Mouse (Mus musculus) hematopoietic stem cell, adult 5-6 weeks (primary cell): ENCODE measurements around the gene Gm44502. TPM values are rescaled to one million over a fixed set of nuclear protein-coding genes. Genes with fewer than 3 reads are reported as not detected.

Source experiments
- ATAC-seq, 2 experiments: fragments of 125-278 bp in 1 of 2; replicated peaks in 1 of 2; 2 replicates each; pipeline ENCODE4 v1.8.0; 2016 to 2017; ENCODE audit warnings: inconsistent platforms in 2 of 2, mild to moderate bottlenecking in 2 of 2, moderate number of reproducible peaks in 2 of 2, low read depth in 1 of 2, moderate TSS enrichment in 1 of 2; ENCODE audit not compliant: low FRiP score in 2 of 2, poor library complexity in 2 of 2, severe bottlenecking in 2 of 2, insufficient read depth in 1 of 2, low TSS enrichment in 1 of 2
- total RNA-seq: library from RNA; stranded (forward); fragments of 172-1452, 232-1000 nt; gene quantifications from 2 replicates; pipeline ENCODE4 v1.2.3, GENCODE M21; 2017

Gene Gm44502
- total RNA-seq: not detected in 2 replicates

DNA sequence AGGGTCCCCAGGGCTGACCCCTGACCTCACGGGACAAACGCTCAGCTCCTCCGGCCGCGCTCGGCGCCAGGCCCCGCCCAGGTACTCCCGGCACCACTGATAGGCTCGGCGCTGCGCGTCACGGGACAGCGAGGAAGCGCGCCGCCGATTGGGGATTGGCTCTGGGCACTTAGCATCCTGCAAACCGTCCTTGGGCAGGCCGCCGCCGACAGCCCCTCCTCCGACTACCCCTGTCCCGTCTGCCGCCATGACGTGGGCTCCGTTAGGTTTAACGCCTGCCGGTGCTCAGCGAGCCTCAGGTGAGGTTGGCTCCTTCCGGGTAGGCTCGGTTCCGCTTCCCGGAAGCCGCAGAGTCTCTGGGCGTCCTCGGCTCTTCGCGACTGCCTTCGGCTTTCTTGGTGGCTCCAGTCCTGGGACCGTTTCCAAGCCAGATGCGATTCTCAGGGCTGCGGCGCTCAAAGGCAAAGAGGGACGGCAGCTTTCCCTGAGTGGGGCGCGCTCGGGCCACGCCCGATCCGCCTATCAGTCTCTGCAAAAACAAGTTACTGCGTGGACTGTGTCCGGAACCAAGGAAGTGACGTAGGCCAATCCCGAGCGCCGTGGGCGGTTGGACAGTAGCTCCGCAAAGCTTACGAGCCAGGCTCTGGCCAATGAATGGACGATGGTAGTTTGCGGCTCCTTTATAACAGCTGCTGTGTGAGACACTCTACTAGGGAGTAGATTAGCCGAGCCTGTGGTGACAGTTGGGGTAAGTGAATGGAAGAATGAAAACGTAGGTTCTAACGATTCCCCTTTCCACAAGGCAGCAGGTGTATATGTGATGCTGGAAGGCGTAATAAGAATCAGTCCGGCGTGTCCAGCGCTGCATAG lies at the start of gene Gm44502, which contains the start of the genes C730034F03Rik and Chkb:
TSS of gene Gm44502 (minus strand) at position 345 of the 870 bp plus-strand sequence.
TSS of gene C730034F03Rik (plus strand) at position 238 of the 870 bp plus-strand sequence.
TSS of gene Chkb (minus strand) at position 557 of the 870 bp plus-strand sequence.
- ATAC-seq: peak; percentile 88 to 90

DNA sequence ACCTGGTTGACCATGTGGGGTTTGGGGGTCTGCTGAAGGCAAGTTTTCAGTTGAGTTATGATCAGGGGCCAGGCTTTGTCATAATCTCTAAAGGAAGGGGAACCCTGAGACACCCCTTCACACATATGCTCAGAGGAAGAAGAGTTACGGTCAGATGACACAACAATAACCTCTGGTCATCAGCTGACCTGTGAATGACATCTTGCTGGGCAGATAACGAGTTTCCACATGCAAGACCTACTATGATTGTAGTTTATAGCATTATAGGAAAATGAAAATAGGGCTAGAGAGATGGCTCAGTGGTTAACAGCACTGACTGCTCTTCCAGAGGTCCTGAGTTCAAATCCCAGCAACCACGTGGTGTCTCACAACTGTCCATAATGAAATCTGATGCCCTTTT lies 49.1 kb upstream of the Gm44502 start:
- ATAC-seq: no peak

DNA sequence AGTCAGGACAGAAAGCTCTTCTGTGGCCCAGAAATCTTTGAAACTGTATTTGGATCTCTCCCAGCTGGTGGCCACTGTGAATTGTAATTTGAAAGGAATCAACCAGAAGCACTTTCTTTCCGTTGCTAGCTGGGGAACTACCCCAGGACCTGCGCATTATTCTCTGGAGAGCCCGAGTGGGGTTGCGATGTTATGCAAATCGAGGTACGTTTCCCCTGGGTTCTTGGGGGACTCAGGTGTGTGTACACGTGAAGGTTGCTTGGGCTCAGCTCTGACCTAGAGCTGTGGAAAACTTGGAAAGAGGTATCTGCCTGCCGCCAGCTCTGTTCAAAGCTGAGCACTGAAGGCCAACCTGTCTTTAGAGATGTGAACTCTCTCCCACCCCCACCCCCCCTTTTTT lies 48.3 kb upstream of the Gm44502 start:
- no peak for ATAC-seq

DNA sequence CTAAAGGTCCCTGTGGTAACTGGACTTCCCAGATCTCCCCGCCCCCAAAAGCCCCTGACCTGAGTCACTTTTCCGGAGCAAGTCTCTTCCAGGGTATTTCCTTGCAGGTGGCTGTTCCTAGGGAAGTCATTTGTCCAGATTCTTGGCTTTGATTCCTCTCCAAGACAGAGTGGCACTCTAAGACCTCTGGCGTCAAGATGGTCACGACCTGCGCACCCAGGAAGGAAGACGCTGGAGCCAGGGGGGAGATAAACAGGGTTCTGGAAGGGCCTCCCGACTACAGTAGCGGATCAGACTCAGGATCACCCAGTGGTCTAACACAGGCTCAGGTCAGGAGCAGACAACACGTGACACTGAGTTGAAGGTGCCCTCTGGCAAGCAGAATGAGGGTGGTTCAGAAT lies 47.6 kb upstream of the Gm44502 start, which contains the start of gene Arsa:
TSS of gene Arsa (minus strand) at position 335 of the 401 bp plus-strand sequence.
- no peak for ATAC-seq

DNA sequence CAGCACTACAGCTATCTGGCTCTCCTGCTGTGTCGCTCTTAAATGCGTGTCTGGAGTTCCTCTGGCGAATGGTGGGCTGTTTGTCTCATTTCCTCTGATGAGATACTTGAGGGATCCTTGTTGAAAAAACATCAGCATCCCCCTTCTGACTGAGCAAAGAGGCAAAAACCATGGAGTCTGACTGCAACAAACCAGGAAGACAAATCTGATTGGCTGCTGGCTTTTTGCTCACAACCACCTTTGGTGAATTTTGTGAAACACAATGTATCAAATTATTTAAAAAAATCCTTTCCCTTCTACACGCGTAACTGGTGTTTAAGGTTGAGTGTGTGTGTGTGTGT lies 46.9 kb upstream of the Gm44502 start:
- peak; percentile 28 to 49; a peak in 3 of 4 replicates for ATAC-seq

DNA sequence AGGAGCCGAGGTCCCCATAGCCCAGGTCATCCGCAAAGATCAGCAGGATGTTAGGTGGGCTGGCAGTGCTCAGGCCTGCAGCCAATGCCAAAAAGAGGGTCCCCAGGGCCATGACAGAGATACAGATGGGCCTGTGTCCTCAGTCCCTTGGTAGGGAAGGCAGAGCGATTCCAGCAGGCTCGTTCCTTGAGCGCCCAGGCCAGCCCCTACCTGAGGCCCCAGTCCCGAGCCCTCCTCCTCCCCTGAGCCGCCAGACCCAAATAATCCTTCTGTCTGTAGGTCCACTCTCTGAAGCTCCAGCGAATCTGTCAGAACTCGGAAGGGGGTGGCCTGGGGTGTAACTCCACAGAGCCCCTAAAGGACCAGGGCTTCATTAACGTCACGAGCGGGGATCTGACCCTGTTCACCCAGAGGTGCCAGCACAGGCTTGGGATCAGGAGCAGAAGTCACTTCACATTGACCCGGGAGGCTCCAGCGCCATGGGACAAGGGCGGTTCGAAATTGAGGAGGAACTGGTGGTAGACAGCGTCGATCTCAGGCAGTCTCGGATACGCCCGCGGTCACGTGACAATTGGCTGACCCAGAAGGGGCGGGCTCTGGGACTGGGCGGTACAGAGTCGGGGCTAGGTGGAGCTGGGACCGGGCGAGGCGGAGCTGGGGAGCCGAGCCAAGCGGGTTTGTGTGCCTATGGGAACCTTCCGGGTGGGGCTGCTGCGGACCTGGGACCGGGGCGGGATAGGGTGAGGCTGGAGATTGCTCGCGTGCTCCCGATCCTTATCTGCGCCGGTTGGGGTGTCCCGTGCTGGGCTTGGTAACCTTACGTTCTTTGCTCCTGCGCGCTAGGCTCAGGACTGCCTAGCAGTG lies 46.3 kb upstream of the Gm44502 start:
- ATAC-seq: peak; percentile 93

DNA sequence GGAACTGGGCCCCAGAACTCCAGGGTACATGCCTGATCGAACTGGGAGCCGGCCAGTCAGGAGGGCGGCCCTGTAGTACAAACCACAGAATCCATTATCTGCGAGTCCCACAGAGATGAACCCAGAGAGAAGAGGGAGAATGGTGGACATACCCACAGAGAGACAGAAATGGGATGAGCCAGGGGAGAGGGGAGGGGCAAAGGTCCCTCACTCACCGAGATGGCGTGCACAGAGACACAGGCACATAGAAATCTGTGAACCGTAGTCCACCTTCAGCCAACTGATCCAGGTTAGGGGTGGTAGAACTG lies 45.8 kb upstream of the Gm44502 start:
- no peak for ATAC-seq

DNA sequence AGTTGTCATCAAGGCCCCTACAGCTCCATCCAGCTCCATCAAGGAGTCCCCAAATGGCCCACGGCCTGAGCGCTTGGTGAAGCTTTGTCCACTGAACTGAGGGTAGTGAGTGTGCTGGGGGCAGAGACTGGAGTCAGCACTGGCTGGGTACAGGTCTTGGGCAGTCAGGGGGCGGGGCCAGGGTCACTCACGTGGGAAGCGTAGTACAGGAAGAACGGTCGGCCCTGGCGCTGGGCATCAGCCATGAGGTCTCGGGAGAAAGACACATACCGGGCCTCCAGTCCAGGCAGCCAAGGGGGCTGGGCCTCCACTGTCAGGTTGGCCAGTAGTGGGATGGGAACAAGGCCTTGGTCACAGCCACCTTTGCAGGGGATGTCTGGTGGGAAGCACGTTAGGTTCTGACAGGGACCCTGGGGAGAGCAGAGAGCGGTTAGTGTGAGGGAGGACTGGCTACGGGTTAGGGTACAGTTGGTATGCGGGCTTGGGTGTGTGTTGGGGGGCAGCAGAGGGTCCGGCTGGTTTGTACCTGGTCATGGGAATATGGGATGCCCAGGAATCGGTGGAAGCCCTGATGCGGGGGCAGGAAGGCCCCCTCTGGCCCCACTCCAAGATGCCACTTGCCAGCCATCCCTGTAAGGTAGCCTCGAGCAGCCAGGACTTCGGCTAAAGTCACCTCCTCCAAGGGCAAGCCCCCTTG lies 45.2 kb upstream of the Gm44502 start:
- no peak for ATAC-seq

DNA sequence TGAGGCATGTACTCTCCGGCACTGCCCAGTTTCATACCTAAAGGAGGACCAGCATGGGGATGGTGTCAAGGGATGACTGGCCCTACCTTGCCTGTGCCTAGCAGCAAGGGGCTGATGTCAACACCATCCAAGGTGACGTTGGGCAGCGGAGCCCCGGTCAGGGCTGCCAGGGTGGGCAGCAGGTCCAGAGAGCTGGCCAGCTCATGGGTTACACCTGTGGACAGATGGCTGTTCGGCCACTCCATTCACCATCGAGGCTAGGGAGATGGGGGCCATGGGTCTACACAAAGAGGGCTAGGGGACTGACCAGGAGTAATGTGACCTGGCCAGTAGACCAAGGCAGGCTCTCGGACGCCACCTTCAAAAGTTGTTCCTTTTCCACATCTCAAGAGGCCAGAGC lies 44.4 kb upstream of the Gm44502 start:
- no peak for ATAC-seq

DNA sequence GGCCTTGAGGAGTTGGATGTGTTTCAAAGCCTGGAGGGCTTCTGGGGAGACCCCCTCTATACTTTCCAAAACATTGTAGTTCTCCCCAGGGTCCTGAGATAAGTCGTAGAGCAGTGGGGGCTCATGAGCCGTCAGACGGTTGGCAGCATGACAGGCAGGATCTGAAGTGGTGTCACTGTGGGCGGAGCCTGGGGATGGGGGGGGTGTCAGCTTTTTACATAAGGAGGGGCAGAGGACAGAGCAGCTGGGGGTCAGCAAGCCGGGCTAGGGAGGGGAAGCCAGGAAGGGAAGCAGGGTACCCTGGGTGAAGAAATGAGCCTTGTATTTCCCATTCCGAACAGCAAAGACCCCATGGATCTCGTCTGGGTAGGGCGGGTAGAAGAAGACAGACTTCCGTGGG lies 43.9 kb upstream of the Gm44502 start:
- ATAC-seq: no peak

DNA sequence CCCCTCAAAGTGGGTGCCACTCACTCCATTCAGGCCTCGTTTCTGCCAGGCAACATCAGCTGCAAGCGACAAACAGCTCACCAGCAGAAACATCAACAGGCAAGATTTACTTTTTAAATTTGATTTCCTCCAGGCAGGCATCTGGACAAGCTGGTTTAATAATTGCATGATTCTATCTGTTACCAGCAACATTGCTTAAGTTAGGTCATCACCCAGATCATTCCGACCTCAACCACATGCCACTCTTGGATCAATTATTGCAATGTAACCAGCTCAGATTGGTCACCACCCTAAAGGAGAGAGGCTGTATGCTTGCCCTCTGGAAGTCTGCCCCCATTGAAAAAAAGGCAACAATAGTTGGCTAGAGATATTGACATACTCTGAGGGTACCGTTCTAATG lies 42.0 kb upstream of the Gm44502 start:
- ATAC-seq: no peak

DNA sequence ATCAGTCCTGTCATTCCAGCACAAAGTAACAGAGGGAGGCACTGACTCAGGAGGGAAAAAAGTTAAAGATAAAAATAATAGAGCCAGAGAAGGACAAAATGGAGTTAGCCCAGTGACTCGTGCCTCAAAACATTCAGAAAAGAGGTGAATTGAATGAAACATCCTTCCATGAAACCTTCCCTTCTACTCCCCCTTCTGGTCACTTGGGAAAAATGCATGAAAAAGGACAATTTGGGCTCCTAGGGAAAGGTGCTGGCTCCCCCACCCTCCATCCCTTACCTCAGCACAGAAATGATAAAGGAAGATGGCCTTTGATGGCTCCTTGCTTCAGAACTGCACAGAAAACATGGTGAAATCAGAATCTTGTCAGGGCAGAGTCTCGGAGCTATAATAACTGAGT lies 39.1 kb upstream of the Gm44502 start:
- peak; percentile 62 to 68 for ATAC-seq

DNA sequence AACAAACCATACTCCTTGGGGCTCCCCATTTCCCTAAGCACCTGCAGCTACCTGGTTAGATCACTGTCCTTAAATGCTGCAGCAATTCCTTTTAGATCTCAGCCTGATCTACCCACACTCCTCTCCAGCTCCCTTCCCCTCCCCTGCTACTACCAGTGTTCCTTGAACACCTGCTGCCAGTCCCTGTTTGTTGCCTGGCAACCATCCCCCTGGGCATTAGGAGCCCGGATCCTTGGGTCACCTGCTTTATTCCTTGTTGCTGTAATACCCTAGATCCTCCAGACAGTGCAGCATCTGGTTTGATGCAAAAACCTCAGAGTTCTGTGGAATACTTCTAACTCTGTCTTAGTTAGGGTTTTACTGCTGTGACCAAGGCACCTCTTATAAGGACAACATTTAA lies 35.6 kb upstream of the Gm44502 start:
- ATAC-seq: no peak

DNA sequence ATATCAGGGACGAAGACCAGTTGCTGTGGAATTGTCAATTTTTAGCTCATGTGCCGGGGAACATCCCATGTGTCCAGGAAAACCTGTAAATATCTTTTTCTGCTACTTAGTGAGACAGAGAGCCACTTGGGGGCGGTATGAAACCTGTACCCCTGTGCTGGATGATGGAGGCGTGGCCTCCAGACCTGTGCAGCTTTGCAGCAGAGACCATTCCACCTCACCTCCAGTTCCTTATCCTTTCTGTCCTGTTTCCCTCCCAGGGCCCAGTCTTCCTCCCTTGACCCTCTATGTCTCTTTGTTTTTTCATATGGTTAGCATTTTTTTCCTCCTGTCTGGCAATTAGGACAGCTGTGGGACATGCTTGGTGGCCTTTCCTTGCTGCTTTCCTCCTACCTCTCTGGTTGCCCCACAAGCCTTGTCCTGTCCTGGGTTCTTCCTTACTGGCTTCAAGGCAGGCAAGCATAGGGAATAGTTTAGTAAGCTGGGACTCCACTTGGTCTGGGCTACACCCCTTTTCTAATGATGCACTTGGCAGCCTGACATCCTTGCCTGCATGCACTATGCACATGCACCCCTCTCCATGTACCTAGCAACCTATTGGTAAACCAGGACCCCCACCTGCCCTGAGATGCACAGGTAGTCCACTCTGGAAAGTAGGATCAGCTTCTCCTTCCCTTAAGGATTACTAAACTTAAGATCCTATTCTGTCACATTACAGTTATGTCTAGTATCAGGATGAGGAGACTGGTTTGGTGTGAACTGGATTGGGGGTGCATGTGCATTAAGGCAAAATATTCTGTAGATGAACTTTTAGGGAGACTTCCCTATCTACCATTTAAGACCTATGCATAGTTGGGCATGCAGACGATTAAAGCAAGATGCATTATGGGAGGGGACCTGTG lies 34.1 kb upstream of the Gm44502 start:
- 0 out of 4 replicates have a peak, but pooled peaks have one; percentile 28 to 33 for ATAC-seq

DNA sequence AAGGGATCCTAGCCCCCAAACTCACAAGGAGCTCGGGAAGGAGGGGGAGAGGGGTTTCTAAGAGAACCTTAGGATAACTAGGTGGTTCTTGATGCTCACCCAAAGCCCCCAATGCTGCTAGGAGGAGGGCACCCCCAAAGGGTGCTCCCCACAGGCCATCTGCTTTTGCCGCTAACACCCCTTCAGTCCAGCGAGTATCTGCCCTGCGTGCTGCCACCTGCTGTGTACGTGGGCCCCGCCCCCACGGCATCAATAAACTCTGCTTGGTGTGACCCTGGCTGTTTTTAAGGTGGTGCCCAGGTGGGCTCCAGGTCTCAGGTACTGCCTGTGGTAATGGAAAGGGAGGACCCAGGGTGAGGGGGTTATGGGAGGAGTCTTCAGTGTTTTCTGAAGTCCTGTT lies 32.7 kb upstream of the Gm44502 start:
- ATAC-seq: no peak

DNA sequence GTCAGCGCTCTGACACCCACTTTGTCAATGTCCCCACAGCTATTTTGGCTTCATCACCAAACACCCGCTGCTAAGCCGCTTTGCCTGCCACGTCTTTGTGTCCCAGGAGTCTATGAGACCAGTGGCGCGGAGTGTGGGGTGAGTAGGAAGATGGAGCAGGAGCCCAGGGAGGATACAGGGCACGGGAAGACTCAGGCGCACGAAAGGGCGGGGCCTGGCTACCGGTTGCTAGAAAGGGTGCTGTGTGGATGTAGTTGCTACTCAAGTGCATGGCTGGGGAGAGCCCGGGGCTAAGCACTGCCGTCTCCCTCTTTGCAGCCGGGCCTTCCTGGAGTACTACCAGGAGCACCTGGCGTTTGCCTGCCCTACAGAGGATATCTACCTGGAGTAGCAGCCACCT lies 31.8 kb upstream of the Gm44502 start:
- ATAC-seq: no peak

DNA sequence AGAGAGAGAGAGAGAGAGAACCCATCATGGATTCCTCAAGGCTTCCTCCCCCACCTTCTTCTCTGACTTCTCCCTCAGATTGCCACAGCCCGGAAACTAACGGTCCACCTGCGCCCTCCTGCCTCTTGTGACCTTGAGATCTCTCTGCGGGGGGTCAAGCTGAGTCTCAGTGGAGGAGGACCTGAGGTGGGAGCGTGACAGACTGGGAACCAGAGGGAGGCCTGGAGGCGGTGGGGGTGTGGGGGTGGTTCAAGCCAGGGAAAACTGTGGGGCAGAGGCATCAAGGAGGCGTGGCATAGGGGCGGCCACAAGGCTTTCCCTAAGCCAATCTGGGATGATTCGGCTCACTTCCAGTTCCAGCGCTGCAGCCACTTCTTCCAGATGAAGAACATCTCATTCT lies 30.8 kb upstream of the Gm44502 start:
- no peak for ATAC-seq
